Mouse (Mus musculus) cerebellum, adult 2 months (tissue): ENCODE data around the gene Dnal1.

Experiments
- CTCF ChIP-seq: fragments of 200-500 bp; IDR thresholded peaks from 2 replicates; pipeline ENCODE4 v1.5.1; 2011; ENCODE audit warnings: low read depth, mild to moderate bottlenecking, control low read depth, low read length, moderate library complexity, borderline replicate concordance; ENCODE audit not compliant: insufficient read depth
- POLR2A ChIP-seq: fragments of 200-500 bp; IDR thresholded peaks from 2 replicates; pipeline ENCODE4 v1.6.1; 2011; ENCODE audit warnings: low read length, control low read depth, borderline replicate concordance; ENCODE audit not compliant: insufficient read depth

- TF ChIP-seq CTCF (no peak), POLR2A (no peak)
Measured at GRCm38 (mm10) chr12:84172216-84172615, 58.0 kb downstream of the Dnal1 start.
